Mouse (Mus musculus): Measurements from ENCODE around the gene Mag.

The Mag gene

DNA sequence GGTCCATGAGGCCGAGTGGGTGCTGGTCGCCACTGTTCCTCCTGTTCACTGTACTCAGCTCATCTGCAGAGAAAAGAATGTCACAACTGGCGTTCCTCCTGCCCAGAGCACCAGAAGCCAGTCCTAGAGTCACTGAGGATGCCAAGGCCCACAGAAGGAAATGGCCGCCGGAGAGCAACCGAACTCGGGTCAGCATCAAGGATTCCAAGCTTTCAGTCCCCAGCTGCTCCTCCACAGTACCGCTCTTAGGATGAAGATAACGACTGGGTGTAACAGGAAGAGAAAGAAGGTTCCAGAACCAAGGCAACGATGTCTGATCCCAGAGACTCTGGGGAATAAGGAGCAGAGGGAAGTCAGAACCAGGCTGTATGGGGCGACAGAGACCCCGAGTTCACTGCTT is 53.2 kb downstream of the Mag start, which contains the start of gene Ffar1:
Ffar1 (minus strand) TSS at position 101 of the 400 bp plus-strand sequence.
- DNase-seq, result no peak

GRCm38 (mm10) chr7:30859635-30860402 is 54.9 kb downstream of the Mag start:
- DNase-seq, result peak; percentile 32

DNA sequence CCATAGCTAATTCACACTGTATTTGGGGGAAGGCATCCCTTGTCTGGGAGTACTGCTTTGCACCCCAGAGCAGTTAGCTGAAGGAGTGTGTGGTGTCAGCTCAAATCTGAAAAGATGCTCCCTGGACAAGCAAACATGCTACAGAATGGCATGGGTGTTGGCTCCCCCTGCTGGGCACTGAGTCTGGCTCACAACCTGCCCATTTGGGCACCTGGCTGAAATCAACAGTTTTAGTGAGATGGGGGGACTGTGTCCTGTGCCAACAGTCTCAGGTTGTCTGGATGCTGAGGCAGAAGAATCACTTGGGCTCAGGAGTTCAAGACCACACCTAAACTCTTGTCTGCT is 55.4 kb downstream of the Mag start:
- DNase-seq, result peak; percentile 36

GRCm38 (mm10) chr7:30857746-30858145 is 56.9 kb downstream of the Mag start:
- no peak for DNase-seq

- no peak for DNase-seq
These were observed 58.6 kb downstream of the Mag start, which contains the start of gene Ffar3 for GRCm38 (mm10) chr7:30856078-30856477. Gene Ffar3 (minus strand): TSS chr7:30856178.

DNA sequence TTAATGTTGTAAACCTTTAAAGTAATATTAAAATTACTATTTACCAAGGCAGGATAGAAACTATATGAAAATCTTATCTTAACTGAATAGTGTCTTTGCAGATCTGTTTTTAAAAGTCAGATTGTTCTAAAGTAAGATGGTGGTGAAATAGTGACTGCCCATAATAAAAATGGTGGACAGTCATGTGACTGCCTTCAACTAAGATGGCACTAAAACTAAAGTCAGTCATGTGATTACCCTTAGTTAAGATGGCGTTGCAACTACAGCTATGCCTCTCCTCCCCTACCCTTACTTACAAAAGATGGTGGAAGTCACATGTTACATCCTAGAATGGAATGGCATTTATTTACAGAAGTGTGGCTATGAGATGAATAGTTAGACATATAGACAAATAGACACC is 63.3 kb downstream of the Mag start:
- no peak for DNase-seq
